Mouse (Mus musculus) regulatory T cell (primary cell): ENCODE measurements around the gene Dstyk.

Source experiments
- in situ Hi-C: fragments of 300-600 bp; cut with MboI, MseI; formaldehyde crosslinking; loops from one replicate; pipeline ENCODE4 v1.15.1; 2025; ENCODE audit warnings: high pct_unique_total_duplicates

Dstyk gene

DNA sequence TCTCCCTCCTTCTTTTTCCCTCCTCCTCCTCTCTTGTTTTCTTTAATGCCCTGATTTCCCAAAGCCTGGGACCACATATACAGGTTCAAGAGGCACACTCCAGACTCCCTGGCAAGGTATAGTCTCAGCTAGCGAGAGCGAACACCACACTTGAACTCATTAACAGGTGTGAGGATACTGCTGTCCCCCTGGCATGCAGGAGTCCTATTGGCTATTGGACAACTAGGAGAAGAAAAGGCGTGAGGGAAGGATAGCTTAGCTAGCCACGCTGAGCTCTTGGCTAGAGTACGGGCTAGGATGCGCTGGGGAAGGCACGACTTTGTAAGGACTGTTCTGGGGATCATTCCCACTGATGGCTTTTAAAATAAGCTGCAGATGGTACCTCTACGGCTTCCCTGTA is 94.8 kb downstream of the Dstyk start:
- in situ Hi-C loops: no loop called here

DNA sequence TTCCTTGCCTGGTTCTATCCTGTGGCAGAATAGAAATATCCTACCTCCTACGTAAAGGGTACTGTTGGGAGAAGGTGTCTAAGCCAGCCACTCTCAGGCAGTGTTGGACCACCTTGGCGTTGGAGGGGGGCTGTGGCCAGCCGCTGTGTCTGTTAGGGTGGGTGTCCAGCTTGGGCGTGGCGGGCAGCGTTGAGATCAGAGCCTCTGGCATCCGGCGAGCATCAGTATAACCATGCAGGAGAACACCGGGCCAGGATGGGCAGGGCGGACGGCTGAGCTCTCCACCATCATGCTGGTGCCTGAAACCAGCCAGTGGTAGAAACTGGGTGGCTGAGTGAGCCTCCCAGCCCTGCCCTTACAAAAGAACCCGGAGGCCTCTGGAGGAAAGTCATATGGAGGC is 98.0 kb downstream of the Dstyk start:
- in situ Hi-C loops: no loop called here
